Mouse (Mus musculus): ENCODE data around the gene Arrb1. TPM values are rescaled to one million over a fixed set of nuclear protein-coding genes. Genes with fewer than 3 reads are reported as not detected.

Arrb1 gene
- polyA plus RNA-seq, 1 experiment, result 10.3 TPM

- TF ChIP-seq MYOG (IDR thresholded peaks at IDR 0.05; ENCODE audit: control insufficient read depth, extremely low read depth, insufficient read length), result no peak
- TF ChIP-seq MAX (IDR thresholded peaks at IDR 0.05), result no peak
- no peak for TF ChIP-seq USF1 (IDR thresholded peaks at IDR 0.05; ENCODE audit: low read depth)
- no peak for TF ChIP-seq MYOD1 (IDR thresholded peaks at IDR 0.05; ENCODE audit: control insufficient read depth, insufficient read length, low read depth)
- TF ChIP-seq CEBPB (IDR thresholded peaks at IDR 0.05; ENCODE audit: low read depth), result no peak
- no peak for TF ChIP-seq FOSL1 (IDR thresholded peaks at IDR 0.05; ENCODE audit: insufficient read depth, low read length, poor library complexity, severe bottlenecking)
- H3K79me2 ChIP-seq (ENCODE audit: control insufficient read depth, insufficient read depth), result no peaks in the 10 kb centered on the region
Measured at GRCm38 (mm10) chr7:99578246-99578645, 43.0 kb downstream of the Arrb1 start.

GRCm38 (mm10) chr7:99579491-99580190 lies 44.4 kb downstream of the Arrb1 start:
- Histone ChIP-seq H3K27me3 (ENCODE audit: control insufficient read depth, insufficient read depth, insufficient read length) (no peaks in the 10 kb centered on the region), H3K79me3 (ENCODE audit: low read depth) (no peaks in the 10 kb centered on the region), H3K4me3 (ENCODE audit: insufficient read depth, poor library complexity, severe bottlenecking) (no peak overlapping the region), H3K36me3 (ENCODE audit: control insufficient read depth, insufficient read depth) (no peaks in the 10 kb centered on the region), H3K79me2 (ENCODE audit: control insufficient read depth, insufficient read depth) (no peaks in the 10 kb centered on the region), H3ac (ENCODE audit: control insufficient read depth, insufficient read length, low read depth) (no peak overlapping the region)
- TF ChIP-seq USF1 (IDR thresholded peaks at IDR 0.05; ENCODE audit: low read depth) (no peak), MAX (IDR thresholded peaks at IDR 0.05) (no peak), MYOD1 (IDR thresholded peaks at IDR 0.05; ENCODE audit: control insufficient read depth, insufficient read length, low read depth) (no peak), CTCF (IDR thresholded peaks at IDR 0.05; ENCODE audit: control insufficient read depth, insufficient read depth, insufficient read length) (no peak), CEBPB (IDR thresholded peaks at IDR 0.05; ENCODE audit: low read depth) (no peak), FOSL1 (IDR thresholded peaks at IDR 0.05; ENCODE audit: insufficient read depth, low read length, poor library complexity, severe bottlenecking) (no peak), MYOG (IDR thresholded peaks at IDR 0.05; ENCODE audit: control insufficient read depth, extremely low read depth, insufficient read length) (no peak)

More at GRCm38 (mm10) chr7:99578246-99578645, 43.0 kb downstream of the Arrb1 start:
- no peaks in the 10 kb centered on the region for H3K36me3 ChIP-seq (ENCODE audit: control insufficient read depth, insufficient read depth)
- H3K79me3 ChIP-seq (ENCODE audit: low read depth), result no peaks in the 10 kb centered on the region
- H3ac ChIP-seq (ENCODE audit: control insufficient read depth, insufficient read length, low read depth), result no peak overlapping the region
- H3K4me3 ChIP-seq (ENCODE audit: insufficient read depth, poor library complexity, severe bottlenecking), result no peak overlapping the region
- H3K27me3 ChIP-seq (ENCODE audit: control insufficient read depth, insufficient read depth, insufficient read length), result no peaks in the 10 kb centered on the region

- no peaks in the 10 kb centered on the region for H3K79me2 ChIP-seq (ENCODE audit: control insufficient read depth, insufficient read depth)
- no peaks in the 10 kb centered on the region for H3K79me3 ChIP-seq (ENCODE audit: low read depth)
- no peaks in the 10 kb centered on the region for H3K36me3 ChIP-seq (ENCODE audit: control insufficient read depth, insufficient read depth)
- H3K27me3 ChIP-seq (ENCODE audit: control insufficient read depth, insufficient read depth, insufficient read length), result no peaks in the 10 kb centered on the region
- H3K4me3 ChIP-seq (ENCODE audit: insufficient read depth, poor library complexity, severe bottlenecking), result no peak overlapping the region
- no peak for TF ChIP-seq CEBPB (IDR thresholded peaks at IDR 0.05; ENCODE audit: low read depth)
- no peak for TF ChIP-seq CTCF (IDR thresholded peaks at IDR 0.05; ENCODE audit: control insufficient read depth, insufficient read depth, insufficient read length)
- H3ac ChIP-seq (ENCODE audit: control insufficient read depth, insufficient read length, low read depth), result no peak overlapping the region
Measured at GRCm38 (mm10) chr7:99580247-99580646, 45.0 kb downstream of the Arrb1 start.

GRCm38 (mm10) chr7:99582306-99582705 lies 47.0 kb downstream of the Arrb1 start:
- Histone ChIP-seq H3K27me3 (ENCODE audit: control insufficient read depth, insufficient read depth, insufficient read length) (no peaks in the 10 kb centered on the region), H3K79me3 (ENCODE audit: low read depth) (no peaks in the 10 kb centered on the region), H3K36me3 (ENCODE audit: control insufficient read depth, insufficient read depth) (no peaks in the 10 kb centered on the region), H3K4me3 (ENCODE audit: insufficient read depth, poor library complexity, severe bottlenecking) (no peak overlapping the region), H3ac (ENCODE audit: control insufficient read depth, insufficient read length, low read depth) (no peak overlapping the region), H3K79me2 (ENCODE audit: control insufficient read depth, insufficient read depth) (no peaks in the 10 kb centered on the region)
- TF ChIP-seq MYOD1 (IDR thresholded peaks at IDR 0.05; ENCODE audit: control insufficient read depth, insufficient read length, low read depth) (no peak), CTCF (IDR thresholded peaks at IDR 0.05; ENCODE audit: control insufficient read depth, insufficient read depth, insufficient read length) (no peak), USF1 (IDR thresholded peaks at IDR 0.05; ENCODE audit: low read depth) (no peak), CEBPB (IDR thresholded peaks at IDR 0.05; ENCODE audit: low read depth) (no peak), MAX (IDR thresholded peaks at IDR 0.05) (no peak), MYOG (IDR thresholded peaks at IDR 0.05; ENCODE audit: control insufficient read depth, extremely low read depth, insufficient read length) (no peak), FOSL1 (IDR thresholded peaks at IDR 0.05; ENCODE audit: insufficient read depth, low read length, poor library complexity, severe bottlenecking) (no peak)

GRCm38 (mm10) chr7:99582867-99583266 lies 47.6 kb downstream of the Arrb1 start:
- Histone ChIP-seq H3K79me3 (ENCODE audit: low read depth) (no peaks in the 10 kb centered on the region), H3K36me3 (ENCODE audit: control insufficient read depth, insufficient read depth) (no peaks in the 10 kb centered on the region), H3K27me3 (ENCODE audit: control insufficient read depth, insufficient read depth, insufficient read length) (no peaks in the 10 kb centered on the region), H3ac (ENCODE audit: control insufficient read depth, insufficient read length, low read depth) (no peak overlapping the region), H3K4me3 (ENCODE audit: insufficient read depth, poor library complexity, severe bottlenecking) (no peak overlapping the region), H3K79me2 (ENCODE audit: control insufficient read depth, insufficient read depth) (no peaks in the 10 kb centered on the region)
- TF ChIP-seq FOSL1 (IDR thresholded peaks at IDR 0.05; ENCODE audit: insufficient read depth, low read length, poor library complexity, severe bottlenecking) (no peak), MAX (IDR thresholded peaks at IDR 0.05) (no peak), CTCF (IDR thresholded peaks at IDR 0.05; ENCODE audit: control insufficient read depth, insufficient read depth, insufficient read length) (no peak), USF1 (IDR thresholded peaks at IDR 0.05; ENCODE audit: low read depth) (no peak), MYOD1 (IDR thresholded peaks at IDR 0.05; ENCODE audit: control insufficient read depth, insufficient read length, low read depth) (no peak), CEBPB (IDR thresholded peaks at IDR 0.05; ENCODE audit: low read depth) (no peak), MYOG (IDR thresholded peaks at IDR 0.05; ENCODE audit: control insufficient read depth, extremely low read depth, insufficient read length) (no peak)

- Histone ChIP-seq H3K36me3 (ENCODE audit: control insufficient read depth, insufficient read depth) (no peaks in the 10 kb centered on the region), H3ac (ENCODE audit: control insufficient read depth, insufficient read length, low read depth) (no peak overlapping the region), H3K79me2 (ENCODE audit: control insufficient read depth, insufficient read depth) (no peaks in the 10 kb centered on the region), H3K4me3 (ENCODE audit: insufficient read depth, poor library complexity, severe bottlenecking) (no peak overlapping the region), H3K27me3 (ENCODE audit: control insufficient read depth, insufficient read depth, insufficient read length) (no peaks in the 10 kb centered on the region), H3K79me3 (ENCODE audit: low read depth) (no peaks in the 10 kb centered on the region)
- TF ChIP-seq MAX (IDR thresholded peaks at IDR 0.05) (no peak), CEBPB (IDR thresholded peaks at IDR 0.05; ENCODE audit: low read depth) (no peak), USF1 (IDR thresholded peaks at IDR 0.05; ENCODE audit: low read depth) (no peak), CTCF (IDR thresholded peaks at IDR 0.05; ENCODE audit: control insufficient read depth, insufficient read depth, insufficient read length) (no peak), MYOD1 (IDR thresholded peaks at IDR 0.05; ENCODE audit: control insufficient read depth, insufficient read length, low read depth) (no peak), MYOG (IDR thresholded peaks at IDR 0.05; ENCODE audit: control insufficient read depth, extremely low read depth, insufficient read length) (no peak), FOSL1 (IDR thresholded peaks at IDR 0.05; ENCODE audit: insufficient read depth, low read length, poor library complexity, severe bottlenecking) (no peak)
Measured at GRCm38 (mm10) chr7:99583625-99584024, 48.4 kb downstream of the Arrb1 start.

All from C2C12 (cell line).